Mouse (Mus musculus): ENCODE data around the gene Ralgps1.
A peak's percentile ranks its signal among the peaks of the same experiment; 100 is the strongest.

Ralgps1 gene

GRCm38 (mm10) chr2:33370777-33371647 lies at the start of gene Ralgps1:
TSS of gene Ralgps1 (minus strand) at chr2:33371486.
- peak; percentile 98 for DNase-seq

GRCm38 (mm10) chr2:33417454-33417853 lies 46.2 kb upstream of the Ralgps1 start:
- DNase-seq: no peak

GRCm38 (mm10) chr2:33414019-33414418 lies 42.7 kb upstream of the Ralgps1 start:
- DNase-seq: no peak

- no peak for DNase-seq
Measured at GRCm38 (mm10) chr2:33412111-33412510, 40.8 kb upstream of the Ralgps1 start.

GRCm38 (mm10) chr2:33403511-33404003 lies 32.3 kb upstream of the Ralgps1 start:
- no peak for DNase-seq

GRCm38 (mm10) chr2:33402638-33403037 lies 31.4 kb upstream of the Ralgps1 start:
- no peak for DNase-seq

GRCm38 (mm10) chr2:33402236-33402635 lies 30.9 kb upstream of the Ralgps1 start:
- DNase-seq: peak; percentile 61

GRCm38 (mm10) chr2:33401217-33401616 lies 29.9 kb upstream of the Ralgps1 start:
- peak; percentile 68 for DNase-seq

GRCm38 (mm10) chr2:33400541-33400940 lies 29.3 kb upstream of the Ralgps1 start:
- no peak for DNase-seq

- no peak for DNase-seq
Measured at GRCm38 (mm10) chr2:33399091-33399490, 27.8 kb upstream of the Ralgps1 start.

GRCm38 (mm10) chr2:33397036-33397435 lies 25.8 kb upstream of the Ralgps1 start:
- DNase-seq: no peak

GRCm38 (mm10) chr2:33395053-33395452 lies 23.8 kb upstream of the Ralgps1 start:
- DNase-seq: no peak

- DNase-seq: peak; percentile 85
Measured at GRCm38 (mm10) chr2:33393951-33394635, 22.8 kb upstream of the Ralgps1 start.

GRCm38 (mm10) chr2:33393021-33393420 lies 21.7 kb upstream of the Ralgps1 start:
- DNase-seq: no peak

GRCm38 (mm10) chr2:33371648-33372408 lies 542 bp upstream of the Ralgps1 start:
- DNase-seq: peak; percentile 48

- no peak for DNase-seq
Measured at GRCm38 (mm10) chr2:33370276-33370776, 960 bp downstream of the Ralgps1 start.

GRCm38 (mm10) chr2:33369453-33369852 lies 1.8 kb downstream of the Ralgps1 start:
- no peak for DNase-seq

- peak; percentile 43 for DNase-seq
Measured at GRCm38 (mm10) chr2:33368486-33368885, 2.8 kb downstream of the Ralgps1 start.

GRCm38 (mm10) chr2:33365703-33366471 lies 5.4 kb downstream of the Ralgps1 start:
- peak; percentile 50 for DNase-seq

GRCm38 (mm10) chr2:33364656-33365055 lies 6.6 kb downstream of the Ralgps1 start:
- peak; percentile 30 for DNase-seq

- DNase-seq: peak; percentile 11
Measured at GRCm38 (mm10) chr2:33363890-33364289, 7.4 kb downstream of the Ralgps1 start.

- DNase-seq: no peak
Measured at GRCm38 (mm10) chr2:33361139-33361716, 10.1 kb downstream of the Ralgps1 start.

All from cerebellum, adult 9-10 months (tissue).